Mouse (Mus musculus) cortical plate, adult 2 months (tissue): ENCODE results near the gene Nudcd3.

Experiments used
- CTCF ChIP-seq: fragments of 200-500 bp; IDR thresholded peaks from 2 replicates; pipeline ENCODE4 v1.5.1; 2011; ENCODE audit warnings: mild to moderate bottlenecking, control low read depth, low read length; ENCODE audit not compliant: insufficient read depth; ENCODE audit errors: extremely low read depth
- POLR2A ChIP-seq: fragments of 200-500 bp; IDR thresholded peaks from 2 replicates; pipeline ENCODE4 v1.6.1; 2011; ENCODE audit warnings: mild to moderate bottlenecking, low read length, control low read depth; ENCODE audit not compliant: insufficient read depth; ENCODE audit errors: extremely low read depth

DNA sequence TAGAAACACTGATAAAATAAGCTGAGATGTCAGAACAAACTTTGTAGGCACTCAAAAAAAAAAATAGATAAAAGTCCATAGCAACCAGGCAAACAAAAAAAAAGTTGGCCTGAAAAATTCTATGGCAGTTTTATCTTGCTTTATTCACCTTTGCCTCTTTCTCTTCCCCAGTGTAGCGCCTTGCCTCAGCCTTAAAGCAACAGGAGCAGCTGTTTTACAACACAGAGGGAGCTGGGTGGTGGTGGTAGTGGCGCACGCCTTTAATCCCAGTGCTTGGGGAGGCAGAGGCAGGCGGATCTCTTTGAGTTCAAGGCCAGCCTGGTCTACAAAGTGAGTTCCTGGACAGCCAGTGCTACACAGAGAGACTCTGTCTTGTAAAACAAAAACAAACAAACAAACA lies 32.8 kb upstream of the Nudcd3 start:
- TF ChIP-seq CTCF: no peak
- TF ChIP-seq POLR2A: no peak
